Mouse (Mus musculus): Measurements from ENCODE around the gene Wnk4.
"Not testable (repeated sequence)": the region's sequence is repeated elsewhere in the genome, so short reads cannot be mapped to it uniquely, and the experiment has no call there.

Gene Wnk4

DNA sequence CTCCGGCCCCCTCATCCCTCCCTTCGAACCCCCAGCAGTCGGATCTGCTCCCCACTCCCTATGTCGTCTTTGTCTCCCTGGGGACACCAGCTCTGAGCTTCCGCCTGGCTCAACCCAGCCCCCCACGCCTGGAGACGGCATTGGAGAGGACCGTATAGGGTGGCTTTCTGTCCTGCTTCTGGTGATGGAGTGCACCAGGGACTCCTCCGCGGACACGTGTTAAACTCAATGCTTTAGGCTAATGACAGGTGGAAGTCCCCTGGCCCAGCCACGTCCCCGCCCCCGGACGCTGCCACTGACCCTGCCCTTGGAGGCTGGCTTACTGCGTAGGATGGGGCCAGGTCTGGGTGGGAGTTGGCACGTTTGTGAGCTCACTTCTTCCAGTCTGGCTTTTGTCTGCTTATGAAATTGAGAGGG lies 56.1 kb downstream of the Wnk4 start:
- peak; percentile 28 for DNase-seq (ENCODE audit: low spot score)

DNA sequence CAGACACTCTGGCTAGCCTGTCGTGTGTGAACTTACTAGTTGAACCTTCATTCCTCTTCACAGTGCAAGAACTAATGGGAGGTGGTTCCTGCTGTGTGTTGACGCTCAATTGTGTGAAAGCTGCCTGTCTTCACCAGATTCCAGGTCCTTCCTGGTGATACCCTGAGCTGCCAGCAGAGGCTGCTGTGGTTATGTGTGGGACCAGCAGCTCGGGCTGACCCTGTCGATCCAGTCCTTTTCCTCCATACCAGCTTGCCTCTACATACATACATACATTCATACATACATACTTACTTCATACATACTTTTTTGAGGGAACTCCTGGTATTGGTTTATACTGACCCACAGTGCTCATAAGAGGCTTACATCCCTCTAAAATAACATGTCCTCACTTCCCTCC lies 63.2 kb downstream of the Wnk4 start:
- DNase-seq (ENCODE audit: low spot score): peak; percentile 9

DNA sequence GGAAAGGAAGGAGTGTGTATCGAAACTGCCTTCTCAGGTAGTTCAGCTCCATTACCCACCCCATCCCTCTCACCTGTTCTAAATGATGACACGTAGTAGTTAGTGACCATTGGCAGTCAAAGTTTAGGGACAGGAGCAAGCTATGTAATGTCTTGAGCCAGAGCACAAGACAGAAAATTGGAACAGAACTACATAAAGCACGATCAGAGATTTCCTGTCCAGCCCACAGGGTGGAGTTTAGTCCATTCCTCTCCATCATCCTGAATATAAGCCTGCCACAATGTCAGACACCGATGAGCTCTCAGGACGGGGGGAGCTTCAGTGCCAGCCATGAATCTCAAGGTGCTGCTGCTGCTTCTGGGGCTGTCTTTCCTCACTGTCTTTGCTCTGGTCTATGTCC lies 64.4 kb downstream of the Wnk4 start, which contains the start of gene Aoc2:
Gene Aoc2, plus strand, starts transcription at position 301 of the 400 bp plus-strand sequence.
- no peak for DNase-seq (ENCODE audit: low spot score)

DNA sequence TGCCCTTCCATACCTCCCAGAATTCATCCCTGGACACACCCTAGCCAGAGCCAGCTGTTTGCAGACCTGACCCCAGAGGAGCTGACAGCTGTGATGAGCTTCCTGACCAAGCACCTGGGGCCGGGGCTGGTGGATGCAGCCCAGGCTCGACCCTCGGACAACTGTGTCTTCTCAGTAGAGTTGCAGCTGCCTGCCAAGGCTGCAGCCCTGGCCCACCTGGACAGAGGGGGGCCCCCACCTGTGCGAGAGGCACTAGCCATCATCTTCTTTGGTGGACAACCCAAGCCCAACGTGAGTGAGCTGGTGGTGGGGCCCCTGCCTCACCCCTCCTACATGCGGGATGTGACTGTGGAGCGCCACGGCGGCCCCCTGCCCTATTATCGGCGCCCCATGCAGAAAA lies 64.8 kb downstream of the Wnk4 start:
- DNase-seq (ENCODE audit: low spot score): not testable (repeated sequence)

DNA sequence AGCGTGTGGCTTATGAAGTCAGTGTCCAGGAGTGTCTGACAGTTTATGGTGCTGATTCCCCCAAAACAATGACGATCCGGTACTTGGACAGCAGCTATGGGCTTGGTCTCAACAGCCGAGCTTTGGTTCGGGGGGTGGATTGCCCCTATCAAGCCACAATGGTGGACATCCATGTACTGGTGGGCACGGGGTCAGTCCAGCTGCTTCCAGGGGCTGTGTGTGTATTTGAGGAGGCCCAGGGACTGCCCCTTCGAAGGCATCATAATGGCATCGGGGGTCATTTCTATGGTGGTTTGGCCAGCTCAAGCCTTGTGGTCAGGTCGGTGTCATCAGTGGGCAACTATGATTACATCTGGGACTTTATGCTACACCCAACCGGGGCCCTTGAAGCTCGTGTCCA lies 65.8 kb downstream of the Wnk4 start:
- DNase-seq (ENCODE audit: low spot score): no peak

Measured in T-cell, adult 2 months (primary cell).